Mouse (Mus musculus) large intestine, adult 2 months (tissue): ENCODE results near the gene Itgb5. TPM values are rescaled to one million over a fixed set of nuclear protein-coding genes. Genes with fewer than 3 reads are reported as not detected.

Experiments used
- DNase-seq: peaks from one replicate; pipeline ENCODE4 v3.0.0-alpha.2; 2012; ENCODE audit warnings: low read depth, low spot score
- WGBS: fragments of 180-500 bp; shearing (Covaris S2); methylation state at CpG from one replicate; pipeline ENCODE4 v1.1.7; 2018; 5-methylcytosine and 5-hydroxymethylcytosine counted together
- polyA plus RNA-seq: library from polyadenylated mRNA; depleted of rRNA; stranded (reverse); fragments of >200 nt; gene quantifications from 2 replicates; pipeline ENCODE4 v1.2.3, GENCODE M21; 2012

Itgb5 gene
- polyA plus RNA-seq, 1 experiment: 53.4 TPM

DNA sequence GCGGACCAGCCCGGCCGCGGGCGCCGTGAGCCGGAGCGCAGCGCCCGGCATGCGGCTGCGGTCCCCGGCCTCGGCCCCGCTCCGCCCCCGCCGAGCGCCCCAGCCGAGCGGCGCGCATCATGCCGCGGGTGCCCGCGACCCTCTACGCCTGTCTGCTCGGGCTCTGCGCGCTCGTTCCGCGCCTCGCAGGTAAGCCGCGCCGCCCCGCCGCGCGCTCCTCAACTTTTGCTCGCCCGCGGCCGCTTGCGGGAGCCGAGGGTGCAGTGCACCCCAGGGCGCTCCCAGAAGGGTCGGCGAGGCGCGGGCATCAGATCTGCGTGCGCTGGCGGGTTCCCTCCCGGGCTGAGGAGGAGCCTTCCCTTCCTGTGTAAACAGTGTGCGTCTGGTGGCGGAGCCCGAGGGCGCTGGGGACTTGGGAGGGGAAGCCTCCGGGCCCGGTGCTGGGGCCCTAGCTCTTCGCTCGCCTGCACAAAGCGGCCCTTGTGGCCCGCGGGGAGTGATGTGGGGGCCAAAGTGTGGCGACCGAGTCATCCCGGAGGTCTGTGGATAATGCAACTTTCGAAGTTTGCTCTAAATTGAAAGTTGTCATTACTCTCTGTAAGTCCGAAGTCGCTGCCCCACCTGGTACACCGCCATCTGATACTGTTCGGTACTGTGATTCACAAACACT lies 512 bp downstream of the Itgb5 start:
- no peak for DNase-seq
- WGBS: under 1% methylated on average over 74 of the region's 76 CpGs

DNA sequence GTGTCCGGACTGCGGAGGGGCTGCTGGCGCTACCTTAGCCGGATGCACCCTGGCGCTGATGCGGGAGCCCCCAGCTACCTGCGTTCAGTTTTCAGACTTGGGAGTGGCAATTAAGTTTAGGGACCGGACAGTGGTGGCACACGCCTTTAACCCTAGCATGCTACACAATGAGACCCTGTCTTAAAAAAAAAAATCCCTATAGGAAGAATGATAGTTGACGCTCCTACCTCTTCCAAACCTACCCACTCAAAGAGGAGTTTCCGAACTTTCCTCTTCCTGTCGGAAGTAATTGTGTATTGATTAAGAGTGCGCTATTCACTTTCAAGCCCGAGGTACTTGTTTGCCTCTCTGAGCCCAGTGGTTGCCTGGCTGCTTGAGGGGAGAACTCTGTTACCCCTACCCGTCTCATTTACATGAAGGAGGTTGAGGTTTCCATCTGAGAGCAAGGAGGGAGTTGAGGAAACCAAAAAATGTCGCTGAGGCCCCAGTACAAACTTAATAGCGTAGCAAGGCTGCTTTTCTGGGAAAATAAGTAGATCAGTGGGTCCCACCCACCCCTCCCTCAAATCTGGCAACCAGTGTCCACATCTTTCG lies 1.1 kb downstream of the Itgb5 start:
- WGBS: 22% methylated on average over 18 of the region's 18 CpGs
- no peak for DNase-seq

DNA sequence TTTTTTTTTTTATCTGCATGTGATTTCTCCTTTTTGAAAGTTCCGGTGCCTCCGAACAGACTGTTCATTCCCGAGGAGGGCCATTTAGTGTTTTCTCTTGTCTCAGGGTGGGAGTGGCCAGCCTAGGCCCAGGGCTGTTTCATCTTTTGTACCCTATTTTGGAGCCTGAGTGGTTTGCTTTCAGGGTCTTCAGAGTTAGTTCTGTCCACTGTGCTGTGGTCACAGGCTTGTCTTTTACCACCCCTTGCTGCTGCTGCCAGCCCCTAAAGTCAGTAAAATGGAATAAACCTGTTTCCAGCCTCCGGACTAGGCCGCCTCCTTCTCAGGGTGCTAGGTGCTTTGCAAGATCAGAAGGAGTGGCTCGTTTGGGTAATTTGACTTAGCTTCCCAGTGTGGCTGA lies 2.6 kb downstream of the Itgb5 start:
- 72% methylated on average over 6 of the region's 6 CpGs for WGBS
- DNase-seq: no peak

DNA sequence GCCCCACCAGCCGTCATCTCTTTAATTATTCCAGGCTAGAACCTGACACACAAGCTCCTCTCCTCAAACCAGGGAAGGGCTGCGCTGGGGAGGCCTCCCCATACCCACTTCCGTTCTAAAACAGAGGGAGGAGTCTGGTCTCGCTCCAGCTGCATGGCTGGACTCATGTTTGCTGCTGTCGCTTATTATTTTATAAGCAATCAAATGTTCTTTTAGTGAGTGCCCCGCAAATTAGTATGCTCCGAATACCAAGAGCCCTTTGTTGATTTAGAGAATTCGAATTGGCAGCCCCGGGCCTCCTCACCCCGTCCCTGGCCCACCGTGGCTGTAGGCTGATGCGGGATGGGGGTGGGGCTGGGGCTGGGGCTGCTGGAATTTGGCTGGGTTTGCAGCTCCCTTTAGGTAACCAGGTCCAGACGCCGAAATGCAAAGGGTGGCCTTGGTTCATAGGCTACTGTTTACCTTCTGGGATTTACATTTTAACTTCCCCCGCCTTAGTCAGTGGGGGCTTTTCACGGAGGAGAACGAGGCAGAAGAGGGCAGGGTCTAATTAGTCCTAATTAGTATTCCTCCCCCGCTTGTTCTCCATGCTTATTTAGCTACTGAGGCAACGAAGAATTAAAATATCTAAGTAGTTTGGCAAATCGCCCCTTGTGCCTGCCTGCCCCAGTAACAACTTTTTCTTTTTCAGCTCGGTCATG lies 3.4 kb downstream of the Itgb5 start:
- WGBS: 16% methylated on average over 21 of the region's 21 CpGs
- DNase-seq: no peak

DNA sequence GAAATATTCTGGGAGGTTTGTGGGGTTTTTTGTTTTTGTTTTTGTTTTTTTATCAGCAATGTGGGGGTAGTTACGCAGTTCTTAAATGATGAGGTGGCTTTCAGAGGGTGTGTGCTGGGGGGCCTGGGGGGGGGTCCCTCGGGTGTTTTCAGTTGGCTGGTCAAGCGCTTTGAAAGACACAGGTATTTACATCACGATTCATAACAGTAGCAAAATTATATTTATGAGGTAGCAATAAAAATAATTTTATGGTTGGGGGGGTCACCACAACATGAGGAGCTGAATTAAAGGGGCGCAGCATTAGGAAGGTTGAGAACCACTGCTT lies 3.9 kb downstream of the Itgb5 start:
- no peak for DNase-seq
- 20% methylated on average over 5 of the region's 5 CpGs for WGBS

DNA sequence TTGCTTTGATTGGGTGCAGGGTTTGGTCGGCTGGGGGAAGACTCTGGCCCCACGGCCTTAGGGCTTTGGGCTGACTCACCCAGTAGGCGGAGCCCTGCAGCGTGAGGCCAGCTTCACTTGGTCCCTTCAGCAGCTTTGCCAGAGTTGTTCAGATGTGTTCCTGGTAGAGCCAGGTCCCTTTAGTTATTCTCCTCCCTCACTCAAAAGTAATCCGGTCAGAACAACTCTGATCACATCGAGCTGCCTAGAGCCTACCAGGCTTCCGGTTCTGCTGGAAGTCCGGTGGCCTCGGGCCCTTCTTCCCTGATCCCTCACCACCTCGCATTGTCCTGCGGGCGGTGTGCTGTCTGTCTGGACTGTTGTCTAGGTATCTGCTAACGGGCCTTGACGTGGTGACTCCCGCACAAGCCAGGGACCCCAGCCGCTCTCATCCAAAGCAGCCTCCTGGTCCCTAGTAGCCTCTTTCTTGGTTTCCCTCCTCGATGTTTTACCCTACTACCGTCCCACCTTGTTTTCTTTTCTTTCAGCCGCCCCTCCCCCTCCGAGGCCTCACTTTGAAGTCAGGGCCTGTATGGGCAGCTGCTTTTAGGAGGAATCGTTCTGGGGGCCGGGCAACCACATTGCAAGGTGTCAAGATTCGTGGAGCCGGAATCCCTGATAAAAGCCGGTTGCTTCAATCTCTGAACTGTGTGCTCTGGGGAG lies 4.5 kb downstream of the Itgb5 start:
- 19% methylated on average over 25 of the region's 25 CpGs for WGBS
- DNase-seq: no peak

DNA sequence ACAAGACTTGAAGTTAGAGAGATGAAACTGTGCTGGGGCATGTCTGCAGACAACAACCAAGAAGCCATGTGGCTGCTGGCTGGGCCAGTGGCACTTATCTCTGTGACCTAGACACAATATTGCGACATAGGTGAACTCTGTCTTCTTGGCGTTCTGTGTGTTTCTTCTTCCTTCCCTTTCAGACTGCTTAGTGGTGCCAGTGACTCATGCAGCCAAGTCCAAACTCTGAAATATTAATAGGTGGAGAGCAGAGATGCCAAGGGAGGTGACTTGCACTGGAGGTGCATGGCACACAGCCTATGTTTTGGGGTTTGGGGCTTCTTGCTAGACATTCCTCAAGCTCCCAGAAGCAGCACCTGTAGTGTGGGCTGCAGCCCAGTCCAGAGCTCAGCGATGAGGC lies 7.2 kb downstream of the Itgb5 start:
- DNase-seq: no peak
- 35% methylated on average over 3 of the region's 3 CpGs for WGBS

DNA sequence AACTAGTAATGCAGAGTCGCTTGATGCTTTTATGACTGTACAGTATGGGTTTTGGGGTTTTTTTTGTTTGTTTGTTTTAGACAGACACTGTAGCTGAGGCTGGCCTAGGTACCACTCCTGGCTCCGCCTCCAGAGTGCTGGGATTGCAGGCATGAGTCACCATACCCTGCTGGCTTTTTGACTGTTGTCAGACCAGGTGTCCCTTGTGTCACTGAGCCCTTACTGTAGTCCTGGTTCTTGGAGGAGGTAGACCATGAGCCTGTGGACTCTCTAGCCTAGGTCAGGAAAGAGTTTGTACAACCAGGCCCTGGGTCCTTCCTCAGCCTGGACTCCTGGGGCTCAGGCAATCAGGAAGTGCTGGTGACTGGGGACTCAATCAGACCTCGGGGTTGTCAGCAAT lies 7.7 kb downstream of the Itgb5 start:
- 55% methylated on average over 3 of the region's 3 CpGs for WGBS
- DNase-seq: no peak

DNA sequence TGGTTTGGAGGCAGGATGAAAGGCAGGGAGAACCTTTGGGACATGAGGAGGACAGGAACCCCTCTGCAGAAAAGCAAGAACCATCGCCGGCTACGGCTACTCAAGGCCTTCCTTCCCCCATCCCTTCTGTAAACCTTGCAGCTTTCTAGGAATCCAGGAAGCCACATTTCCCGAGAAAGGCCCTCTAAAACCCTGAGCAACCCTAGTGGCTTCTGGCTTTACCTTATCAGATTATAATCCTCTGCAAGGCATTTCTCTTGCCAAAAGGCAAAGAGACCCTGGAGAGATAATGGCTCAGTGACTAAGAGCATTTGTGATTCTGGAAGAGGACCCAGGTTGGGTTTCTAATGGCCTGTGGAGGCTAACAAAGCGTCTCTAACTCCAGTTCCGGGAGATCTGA lies 11.2 kb downstream of the Itgb5 start:
- no peak for DNase-seq
- 65% methylated on average over 6 of the region's 6 CpGs for WGBS

DNA sequence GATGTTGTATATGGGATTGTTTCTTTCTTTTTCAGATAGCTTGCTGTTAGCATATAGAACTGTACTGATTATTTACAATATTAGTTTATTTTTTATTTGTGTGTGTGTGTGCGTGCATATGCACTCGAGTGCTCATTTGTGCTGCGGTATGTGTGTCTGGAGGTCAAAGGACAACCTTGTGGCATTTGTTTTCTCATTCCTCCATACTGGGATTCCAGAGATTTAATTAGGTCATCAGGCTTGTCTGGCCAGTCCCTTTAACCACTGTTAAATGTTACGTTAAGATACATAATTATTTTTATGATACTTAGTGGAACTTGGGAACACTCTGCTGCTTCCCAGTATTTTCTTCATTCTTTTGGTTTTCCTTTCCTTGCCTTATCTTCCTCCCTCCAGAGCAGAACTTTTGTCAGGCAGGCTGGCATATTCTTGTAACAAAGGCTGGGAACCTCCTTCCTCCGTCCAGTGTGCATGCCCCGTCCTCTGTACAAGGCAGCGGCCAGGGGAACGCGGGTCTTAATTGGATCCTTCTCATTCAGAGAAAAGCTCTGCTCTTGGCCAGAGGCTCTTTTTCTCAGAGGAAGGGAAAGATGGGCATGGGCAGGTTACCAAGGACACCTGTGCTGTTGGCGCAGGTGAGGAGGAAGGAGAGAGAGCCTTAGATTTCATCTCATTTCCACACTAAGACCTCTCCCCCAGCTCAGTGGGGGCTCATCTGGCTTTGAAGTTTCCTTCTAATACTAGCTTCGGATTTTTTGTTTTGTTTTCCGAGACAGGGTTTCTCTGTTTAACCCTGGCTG lies 12.8 kb downstream of the Itgb5 start:
- DNase-seq: no peak
- WGBS: 79% methylated on average over 12 of the region's 12 CpGs

DNA sequence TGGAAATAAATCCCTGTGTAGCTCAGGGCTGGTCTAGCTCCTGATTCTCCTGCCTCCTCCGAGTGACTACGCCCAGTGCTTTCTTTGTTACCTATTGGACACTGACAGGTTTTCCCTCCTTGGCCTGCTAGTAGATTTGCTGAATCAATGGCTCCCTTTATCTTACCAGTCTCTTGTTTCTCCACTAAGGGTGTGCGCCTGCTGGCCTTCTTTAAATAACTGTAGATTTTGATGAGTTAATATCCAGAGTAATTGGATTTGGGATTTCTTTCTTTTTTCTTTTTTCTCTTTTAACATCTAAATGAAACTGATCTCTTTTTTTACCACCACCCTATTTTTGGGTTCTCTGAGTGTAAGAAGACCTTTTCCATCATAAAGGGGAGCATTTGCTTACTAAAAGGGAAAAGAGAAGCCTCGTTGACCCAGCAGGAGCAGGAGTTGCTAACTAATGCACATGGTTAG lies 14.7 kb downstream of the Itgb5 start:
- no peak for DNase-seq
- WGBS: 82% methylated on average over 4 of the region's 4 CpGs

DNA sequence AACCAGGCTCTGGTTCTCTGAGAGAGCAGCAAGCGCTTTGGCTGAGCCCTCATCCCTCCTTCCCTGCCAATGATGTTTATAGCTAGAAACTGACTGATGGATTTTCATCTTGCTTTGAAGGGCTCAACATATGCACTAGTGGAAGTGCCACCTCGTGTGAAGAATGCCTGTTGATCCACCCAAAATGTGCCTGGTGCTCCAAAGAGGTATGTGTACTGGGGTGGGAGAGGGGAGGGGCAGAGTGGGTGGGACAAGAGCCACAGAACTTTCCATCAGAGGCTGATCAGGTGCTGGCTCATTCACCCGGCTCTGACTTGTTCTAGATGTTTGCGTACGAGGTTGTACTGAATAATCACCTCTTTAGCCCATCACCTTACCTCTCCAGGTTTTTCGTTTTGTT lies 15.4 kb downstream of the Itgb5 start:
- 81% methylated on average over 6 of the region's 6 CpGs for WGBS
- DNase-seq: no peak

DNA sequence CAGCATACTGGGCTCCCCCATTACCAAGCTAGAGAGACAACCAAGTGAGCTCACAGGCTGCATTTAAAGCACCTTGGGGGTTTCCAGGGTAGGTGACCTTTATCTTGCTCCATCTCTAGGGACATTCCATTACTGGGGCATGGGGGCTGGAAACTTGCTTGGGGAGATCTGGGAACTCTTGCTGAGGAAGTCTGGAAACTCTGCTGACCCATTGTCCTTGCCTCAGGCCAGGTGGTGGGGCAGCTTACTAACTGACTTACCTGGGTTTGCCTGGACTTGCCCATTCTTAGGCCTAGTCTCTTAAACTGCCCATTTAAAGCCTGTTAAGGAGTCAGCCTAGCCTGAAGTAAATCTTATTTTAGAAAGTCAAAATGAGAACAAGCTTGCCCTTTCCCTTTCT lies 23.8 kb downstream of the Itgb5 start:
- DNase-seq: no peak

DNA sequence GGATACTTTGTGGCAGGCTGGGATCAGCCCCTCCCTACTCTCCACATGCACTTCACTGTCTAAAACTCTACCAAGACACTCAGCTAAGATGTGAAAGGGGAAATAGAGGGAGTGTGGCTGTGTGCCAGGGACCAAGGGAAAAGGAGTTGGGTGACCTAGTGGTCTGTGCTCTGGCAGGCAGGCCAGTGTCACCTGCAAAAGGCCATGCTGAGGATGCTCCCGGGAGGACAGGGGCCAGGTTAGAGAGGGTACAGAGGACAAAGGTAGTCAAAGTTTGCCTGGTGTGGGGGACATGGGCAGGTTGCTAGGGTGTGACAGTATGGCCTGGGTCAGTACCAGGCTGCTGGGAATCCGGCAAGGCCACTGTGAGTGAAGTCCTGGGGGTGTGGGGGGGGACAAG lies 29.3 kb downstream of the Itgb5 start:
- WGBS: 84% methylated on average over 2 of the region's 2 CpGs
- no peak for DNase-seq

DNA sequence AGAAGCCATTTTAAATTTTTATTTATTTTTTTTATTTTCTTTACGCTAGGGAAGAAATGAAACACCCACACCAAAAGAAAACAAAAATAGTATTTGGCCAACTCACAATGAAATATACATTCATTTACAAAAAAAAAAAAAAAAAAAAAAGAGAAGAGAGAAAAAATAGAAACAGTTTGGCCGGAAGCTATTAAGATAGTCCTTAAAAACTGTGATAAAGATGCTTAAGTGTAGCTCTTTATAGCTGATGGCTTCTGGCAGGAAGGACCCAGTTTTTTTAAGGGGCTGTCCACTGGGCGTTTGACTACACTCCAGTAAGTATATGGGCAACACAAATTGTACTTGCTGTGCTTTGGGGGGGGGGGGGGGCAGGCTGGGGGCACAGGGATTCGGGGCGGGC lies 29.9 kb downstream of the Itgb5 start:
- DNase-seq: no peak
- WGBS: 70% methylated on average over 5 of the region's 5 CpGs

DNA sequence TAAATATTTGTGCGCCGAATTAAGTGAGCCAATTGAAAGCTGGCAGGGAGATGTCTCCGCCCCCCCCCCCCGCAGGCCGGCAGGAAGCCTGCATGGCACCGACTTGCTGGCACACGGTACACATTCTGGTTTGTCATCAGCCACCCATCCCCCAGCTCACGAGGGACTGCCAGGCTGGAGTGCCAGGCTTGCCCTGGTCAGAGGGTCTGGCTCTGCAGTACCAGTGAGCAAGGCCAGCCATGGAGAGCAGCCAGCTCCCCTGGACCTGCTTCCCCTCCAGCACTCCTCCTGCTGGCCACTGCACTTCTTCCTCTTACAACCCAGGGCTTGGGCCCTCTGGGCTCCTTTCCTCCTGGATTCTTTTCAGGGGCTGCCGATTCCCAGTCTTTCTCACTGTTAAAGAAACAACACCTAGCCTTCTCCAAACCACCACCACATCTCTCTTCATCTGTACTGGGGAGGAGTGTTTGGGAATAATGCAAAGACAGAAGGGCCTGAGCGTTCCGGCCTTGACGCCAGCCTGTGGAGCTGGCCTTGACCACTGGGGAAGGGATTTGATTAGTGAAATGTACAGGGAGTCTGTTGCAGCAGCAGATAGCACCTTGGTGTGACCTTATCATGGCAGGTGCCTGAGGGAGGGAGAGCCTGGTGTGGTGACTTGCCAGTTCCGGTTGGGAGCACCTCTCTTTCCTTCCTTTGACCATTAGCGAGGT lies 30.7 kb downstream of the Itgb5 start:
- no peak for DNase-seq
- WGBS: 54% methylated on average over 14 of the region's 14 CpGs

DNA sequence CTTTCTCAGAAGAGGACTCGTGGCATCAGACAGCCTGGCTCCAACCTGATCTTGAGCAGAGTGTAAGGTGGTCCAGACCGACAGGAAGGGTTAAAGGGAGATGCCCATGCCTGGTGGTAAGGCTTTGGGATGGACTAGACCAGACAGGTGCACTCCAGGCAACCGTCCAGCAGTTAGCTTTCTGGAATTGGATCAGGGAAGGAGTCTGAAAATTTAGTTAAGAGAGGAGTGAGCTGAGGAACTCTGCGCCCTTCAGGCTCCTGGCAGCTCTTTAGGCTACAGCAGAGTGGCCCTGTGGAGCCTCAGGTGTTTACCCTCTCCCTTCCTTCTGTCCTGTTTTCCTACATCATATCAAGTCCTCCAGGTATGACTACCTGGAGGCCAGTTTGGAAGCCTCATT lies 32.9 kb downstream of the Itgb5 start:
- WGBS: 87% methylated on average over 4 of the region's 4 CpGs
- DNase-seq: no peak

DNA sequence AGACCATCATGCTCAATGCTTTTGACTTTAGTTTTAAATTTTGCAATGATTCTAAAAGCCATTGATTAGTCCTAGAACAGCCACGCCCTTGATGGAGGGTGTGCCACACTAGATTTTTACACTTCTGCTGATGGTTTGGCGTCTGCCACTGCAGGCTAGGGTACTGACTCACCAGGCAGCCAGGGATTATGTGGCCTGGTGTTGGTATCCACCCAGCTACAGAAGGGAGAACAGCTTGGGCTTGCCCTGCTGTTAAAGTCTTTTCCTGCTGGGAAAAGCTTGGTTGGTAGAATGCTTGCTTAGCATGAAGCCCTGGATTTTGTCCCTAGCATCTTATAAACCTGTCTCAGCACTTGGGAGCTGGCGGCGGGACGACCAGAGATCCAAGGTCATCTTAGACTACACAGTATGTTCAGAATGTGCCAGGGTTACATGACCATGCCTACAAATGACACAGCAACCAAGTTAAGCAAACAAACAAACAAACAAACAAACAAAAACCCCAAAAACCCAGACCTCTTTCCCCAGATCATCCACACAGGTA lies 33.8 kb downstream of the Itgb5 start:
- no peak for DNase-seq
- WGBS: 71% methylated on average over 5 of the region's 5 CpGs

DNA sequence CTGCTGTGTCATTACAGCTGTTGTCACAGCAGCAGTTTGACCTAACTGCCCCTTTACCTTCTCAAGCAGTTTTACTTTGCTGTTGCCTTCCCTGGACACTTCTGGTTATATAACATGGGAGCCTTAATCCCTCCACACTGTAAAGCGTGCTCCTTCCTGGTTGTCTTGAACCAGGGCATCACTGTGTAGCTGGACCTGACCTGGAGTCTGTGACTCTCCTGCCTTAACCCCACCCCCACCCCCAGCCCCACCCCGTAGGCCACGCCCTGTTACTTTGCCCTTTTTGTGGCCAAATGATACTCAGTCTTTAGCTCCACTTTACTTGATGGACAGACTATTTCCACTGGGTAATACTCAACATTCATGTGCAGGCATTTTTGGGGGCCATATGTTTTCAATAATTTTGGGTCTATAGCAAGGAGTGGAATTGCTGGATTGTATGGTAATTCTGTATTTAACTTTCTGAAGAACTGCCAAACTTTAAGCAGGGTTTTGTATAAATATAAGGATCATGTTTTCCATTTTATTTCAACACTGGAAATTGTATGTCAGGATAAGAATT lies 40.8 kb downstream of the Itgb5 start:
- DNase-seq: no peak
- 41% methylated on average over 3 of the region's 3 CpGs for WGBS
